Mouse (Mus musculus): ENCODE measurements around the gene Hs6st3.

Hs6st3 gene

DNA sequence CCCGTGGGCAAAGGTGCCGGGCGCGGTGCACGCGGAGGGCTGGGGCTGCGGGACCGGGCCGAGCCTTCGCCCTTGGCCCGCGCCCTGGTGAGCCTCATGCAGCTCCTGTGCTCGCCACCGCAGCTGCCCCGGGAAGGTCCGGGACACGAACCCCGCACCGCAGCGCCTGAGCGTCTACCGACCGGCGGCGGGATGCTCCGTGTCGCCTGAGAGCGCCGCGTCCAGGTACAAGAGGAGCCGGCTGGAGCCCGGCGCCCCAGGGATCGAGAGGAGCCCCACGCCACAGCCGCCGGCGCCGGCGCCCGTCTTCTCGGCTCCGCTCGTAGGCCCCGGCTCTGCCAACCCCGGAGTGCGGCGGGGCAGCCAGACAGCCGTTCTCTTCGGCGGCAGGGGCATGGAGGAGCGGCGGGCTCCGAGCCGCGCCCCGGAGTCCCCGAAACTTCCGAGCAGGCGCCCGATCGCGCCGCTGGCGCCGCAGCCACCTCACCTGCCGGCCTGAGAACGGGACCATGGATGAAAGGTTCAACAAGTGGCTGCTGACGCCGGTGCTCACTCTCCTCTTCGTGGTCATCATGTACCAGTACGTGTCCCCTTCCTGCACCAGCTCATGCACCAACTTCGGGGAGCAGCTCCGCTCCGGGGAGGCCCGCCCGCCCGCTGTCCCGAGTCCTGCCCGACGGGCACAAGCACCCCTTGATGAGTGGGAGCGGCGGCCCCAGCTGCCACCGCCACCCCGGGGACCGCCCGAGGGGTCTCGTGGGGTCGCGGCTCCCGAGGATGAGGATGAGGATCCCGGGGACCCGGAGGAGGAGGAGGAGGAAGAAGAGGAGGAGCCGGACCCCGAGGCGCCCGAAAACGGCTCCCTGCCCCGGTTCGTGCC lies at the start of gene Hs6st3:
Gene Hs6st3, plus strand, starts transcription at position 436 of the 880 bp plus-strand sequence.
- peak; percentile 8 for DNase-seq

DNA sequence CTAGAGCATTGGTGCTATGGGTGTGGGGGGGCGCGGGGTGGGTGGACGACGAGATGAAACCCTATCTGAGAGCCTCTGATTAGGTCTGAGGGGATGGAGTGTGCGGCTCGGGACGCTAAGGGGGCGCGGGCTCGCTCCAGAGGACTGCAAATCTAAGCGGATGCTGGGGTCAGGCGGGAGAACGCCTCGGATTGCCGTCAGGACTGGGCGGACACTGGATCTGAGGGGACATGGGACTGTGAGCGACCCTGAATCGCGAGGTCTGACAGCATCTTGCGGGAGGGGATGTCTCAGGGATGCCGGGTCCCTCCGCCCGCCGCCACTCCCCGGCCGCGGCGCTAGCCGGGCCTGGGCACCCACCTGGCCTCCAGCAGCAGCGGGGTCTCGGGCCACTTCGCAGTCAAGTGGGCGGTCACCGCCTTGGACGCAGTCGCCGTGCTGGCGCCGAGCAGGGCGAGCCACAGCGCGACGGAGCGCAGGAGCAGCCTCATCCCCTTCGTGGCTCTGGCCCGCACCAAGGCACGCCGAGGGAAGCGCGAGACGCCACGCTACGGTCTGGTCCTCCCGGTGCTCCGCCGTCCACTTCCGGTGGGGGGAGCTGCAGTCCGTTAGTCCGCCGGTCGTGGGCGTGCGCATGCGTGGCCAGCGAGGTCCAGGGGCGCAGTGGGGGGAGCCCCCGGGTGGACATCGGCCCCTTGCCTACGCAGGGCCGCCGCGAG lies 39.1 kb upstream of the Hs6st3 start, which contains the start of gene Uggt2:
Gene Uggt2, minus strand, starts transcription at position 580 of the 719 bp plus-strand sequence.
- DNase-seq, result peak; percentile 76

DNA sequence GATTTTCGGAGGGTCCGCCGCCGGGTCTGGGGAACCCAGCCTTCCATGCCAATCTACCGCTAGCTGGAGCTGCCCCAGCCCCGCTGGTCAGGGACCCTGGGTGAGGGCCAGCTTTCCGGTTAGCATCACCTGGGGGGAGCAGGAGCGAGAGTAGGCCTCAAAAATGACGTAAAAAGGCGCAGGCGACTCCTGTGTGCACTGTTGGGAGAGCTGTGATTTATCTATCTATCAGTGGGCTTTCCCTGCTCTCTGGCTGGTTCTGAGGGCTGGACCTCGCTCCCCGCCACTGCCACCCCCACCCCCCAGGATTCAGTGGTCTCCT lies 38.6 kb upstream of the Hs6st3 start:
- no peak for DNase-seq

DNA sequence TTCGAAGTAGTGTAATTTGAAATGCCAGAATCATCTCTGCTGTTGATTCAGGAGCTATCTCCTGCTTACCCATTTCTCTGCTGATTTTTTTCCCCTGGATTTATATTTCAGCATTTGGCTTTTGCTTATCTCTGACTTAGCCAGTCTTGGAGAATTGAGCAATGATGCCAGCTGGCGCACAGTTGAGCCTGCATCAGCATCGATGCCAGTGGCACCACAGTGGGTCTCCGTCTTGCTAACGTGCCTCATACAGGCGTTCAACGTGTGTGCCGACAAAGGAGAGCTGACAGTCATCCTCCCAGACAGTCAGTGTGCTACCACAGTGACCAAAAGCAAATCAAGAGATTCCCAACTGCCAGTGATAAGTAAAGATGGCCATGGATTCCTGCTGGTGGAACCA lies 30.6 kb upstream of the Hs6st3 start:
- DNase-seq, result no peak

DNA sequence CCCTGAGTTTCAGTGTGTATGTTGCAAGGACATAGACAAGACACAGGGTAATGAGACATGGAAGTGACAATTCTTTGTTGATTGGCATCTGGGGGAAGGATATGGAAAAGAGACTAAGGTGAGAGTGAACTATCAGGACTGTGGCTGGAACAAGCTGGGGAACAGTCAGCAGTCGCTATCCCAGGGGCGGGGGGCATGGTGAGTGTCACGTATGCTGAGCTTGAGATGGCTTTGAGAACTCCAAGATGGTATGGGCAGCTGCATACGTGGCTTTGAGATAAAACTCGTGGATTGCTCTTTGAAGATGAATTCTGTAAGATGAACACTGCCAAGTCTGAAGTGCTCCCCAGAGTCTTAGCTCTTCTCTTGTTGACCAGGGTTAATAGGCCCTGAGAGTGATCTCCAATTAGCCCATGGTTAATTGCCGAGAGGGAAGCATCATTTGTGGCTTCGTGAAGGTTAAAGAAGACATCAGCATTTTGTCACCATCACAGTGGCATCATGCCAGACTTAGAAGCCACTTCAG lies 29.3 kb upstream of the Hs6st3 start:
- no peak for DNase-seq

DNA sequence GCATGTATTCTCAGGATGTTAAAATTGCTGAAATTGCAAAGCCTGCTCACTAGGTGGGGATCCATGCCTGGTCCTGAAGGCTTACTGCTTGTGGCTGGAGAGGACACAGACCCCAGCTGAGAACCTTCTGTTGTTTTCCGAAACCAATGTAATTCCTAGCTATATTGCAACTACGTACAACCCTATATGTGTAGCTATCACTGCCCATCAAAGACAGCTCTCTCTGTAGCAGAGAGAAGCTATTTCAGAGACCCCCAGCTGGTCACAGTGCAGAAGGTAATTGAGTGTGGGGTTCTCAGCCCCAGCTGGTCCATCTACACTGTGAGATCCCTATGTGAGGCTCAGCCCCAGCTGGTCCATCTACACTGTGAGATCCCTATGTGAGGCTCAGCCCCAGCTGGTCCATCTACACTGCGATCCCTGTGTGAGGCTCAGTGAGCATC lies 28.3 kb upstream of the Hs6st3 start:
- no peak for DNase-seq

DNA sequence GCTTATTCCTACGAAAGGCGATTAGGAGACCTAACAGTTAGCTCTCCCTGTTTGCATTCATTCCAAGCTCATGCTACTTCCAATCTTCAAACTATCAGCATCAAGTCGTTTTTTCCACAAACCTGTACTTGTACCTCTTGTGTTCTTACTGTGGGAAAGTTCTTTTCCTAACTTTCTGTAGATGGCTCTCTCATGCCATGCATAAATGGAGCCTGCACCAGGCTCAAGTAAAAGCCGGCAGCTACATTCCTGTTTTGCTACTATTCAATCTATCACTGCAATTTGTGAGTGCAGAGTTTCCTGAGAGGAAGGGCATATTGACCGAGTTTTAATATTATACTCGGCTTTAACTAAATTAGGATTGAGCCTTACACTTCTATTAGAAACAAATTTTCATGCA lies 25.6 kb upstream of the Hs6st3 start:
- DNase-seq, result no peak

DNA sequence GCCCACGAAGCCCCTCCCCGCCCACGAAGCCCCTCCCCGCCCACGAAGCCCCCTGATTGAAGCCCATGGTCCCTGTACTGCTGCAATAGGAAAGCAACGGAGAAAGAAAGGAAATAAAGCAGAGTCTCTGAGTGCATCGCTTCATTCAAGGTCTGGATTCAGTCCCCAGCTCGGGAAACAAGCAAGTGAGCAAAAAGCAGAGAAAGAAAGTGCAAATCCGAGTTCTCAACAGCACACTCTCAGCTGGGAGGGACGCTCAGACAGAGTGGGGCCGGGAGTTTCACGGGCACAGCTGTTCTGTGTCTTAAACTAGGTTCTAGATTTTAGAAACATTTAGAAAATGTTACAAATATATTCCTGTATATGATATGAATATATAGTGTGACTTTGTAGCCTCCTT lies 14.6 kb upstream of the Hs6st3 start:
- DNase-seq, result no peak

DNA sequence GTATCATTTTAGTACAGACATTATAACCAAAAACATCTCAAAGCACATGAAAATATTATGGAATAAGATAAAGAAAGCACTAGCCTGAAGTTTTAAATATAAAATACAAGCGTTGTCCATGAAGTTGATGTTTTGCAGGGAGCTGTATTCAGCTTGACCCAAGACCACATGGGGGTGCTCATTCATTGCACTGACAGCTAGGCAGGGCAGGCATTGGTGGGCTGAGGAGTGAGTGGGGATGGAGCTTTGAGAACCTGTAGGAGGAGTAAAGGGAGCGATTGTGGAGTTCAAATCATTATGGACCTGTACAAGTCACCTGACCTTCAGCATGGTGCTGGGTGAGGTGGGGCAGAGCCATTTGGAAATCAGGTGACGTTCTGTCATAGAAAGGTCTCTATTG lies 14.1 kb upstream of the Hs6st3 start:
- DNase-seq, result peak; percentile 19

DNA sequence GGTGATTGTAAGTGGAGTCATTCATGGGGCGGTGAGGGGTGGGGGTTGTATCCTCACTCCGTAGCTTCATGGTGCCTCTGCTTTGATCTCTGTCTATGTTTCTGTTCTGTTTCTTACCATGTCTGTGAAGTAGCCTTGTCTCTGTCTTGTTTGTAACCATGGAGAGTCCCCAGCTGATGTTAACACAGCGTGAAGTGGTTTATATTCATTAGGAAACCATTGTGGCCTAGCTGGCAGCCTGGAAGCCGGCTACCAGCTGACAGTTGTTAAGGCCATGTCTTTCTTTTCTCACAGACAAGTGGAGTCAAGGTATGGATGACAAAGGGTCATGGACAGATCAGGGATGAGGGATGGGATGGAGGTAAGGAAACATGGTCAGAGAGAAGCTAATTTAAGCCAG lies 12.3 kb upstream of the Hs6st3 start:
- DNase-seq, result no peak

DNA sequence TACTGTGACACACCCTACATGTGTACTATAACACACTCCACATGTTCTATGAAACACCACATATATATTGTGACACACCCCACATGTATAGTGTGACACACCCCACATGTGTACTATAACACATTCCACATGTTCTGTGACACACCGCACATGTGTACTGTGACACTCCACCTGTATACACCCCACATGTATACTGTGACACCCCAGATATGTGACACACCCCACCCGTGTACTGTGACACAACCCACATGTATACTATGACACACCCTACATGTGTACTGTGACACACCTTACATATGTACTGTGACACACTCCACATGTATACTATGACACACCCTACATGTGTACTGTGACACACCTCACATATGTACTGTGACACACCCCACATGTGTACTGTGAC lies 10.8 kb upstream of the Hs6st3 start:
- no peak for DNase-seq

DNA sequence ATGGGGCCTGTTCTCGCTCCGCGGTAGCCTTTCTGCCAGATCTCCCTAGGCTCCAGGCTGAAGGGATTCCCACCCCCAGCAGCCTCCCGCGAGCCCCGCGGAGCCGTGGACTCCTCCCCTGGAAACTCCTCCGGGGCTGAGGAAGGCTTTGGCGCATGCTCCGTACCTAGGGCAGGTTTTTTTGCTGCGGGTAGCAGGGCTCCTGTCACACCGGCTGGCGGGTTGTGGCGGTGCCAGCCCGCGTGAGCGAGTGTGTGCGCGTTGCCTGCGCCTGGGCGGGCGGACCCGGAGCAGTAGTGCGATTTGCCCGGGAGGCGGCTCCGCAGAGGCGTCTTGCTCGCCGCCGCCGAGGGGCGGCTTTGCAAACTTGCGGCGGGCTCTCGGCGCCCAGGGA lies 632 bp upstream of the Hs6st3 start:
- peak; percentile 50 for DNase-seq

DNA sequence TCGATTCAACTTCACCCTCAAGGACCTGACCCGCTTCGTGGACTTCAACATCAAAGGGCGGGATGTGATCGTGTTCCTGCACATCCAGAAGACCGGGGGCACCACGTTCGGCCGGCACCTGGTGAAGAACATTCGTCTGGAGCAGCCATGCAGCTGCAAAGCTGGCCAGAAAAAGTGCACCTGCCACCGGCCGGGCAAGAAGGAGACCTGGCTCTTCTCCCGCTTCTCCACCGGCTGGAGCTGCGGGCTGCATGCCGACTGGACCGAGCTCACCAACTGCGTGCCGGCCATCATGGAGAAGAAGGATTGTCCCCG lies 602 bp downstream of the Hs6st3 start:
- peak; percentile 15 for DNase-seq

DNA sequence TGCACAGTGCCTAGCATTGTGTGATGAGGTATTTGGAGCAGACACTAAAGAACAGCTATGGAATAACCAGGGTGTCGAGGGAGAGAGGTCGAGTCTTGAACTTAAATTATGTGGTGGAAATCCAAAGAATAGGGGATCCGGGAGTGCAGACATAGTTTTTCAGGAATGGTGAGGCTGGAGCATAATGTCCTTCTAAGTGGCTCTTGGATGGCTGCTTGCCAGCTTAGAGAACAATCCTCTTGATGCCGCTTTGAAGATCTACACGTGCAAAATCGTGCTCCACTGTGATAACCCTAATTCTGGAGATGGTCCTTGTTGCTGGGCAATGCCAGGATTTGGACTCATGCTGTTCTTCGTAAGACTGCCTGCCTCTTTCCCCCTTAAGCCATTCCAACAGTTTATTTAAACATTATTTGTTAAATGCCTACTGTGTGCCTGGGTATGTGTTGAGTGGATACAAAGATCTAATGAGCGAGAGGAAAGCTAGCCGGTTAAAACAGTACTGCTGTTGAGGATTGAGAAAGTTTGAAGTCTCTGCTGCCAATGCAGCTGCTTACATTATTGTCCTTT lies 1.3 kb downstream of the Hs6st3 start:
- DNase-seq, result no peak

DNA sequence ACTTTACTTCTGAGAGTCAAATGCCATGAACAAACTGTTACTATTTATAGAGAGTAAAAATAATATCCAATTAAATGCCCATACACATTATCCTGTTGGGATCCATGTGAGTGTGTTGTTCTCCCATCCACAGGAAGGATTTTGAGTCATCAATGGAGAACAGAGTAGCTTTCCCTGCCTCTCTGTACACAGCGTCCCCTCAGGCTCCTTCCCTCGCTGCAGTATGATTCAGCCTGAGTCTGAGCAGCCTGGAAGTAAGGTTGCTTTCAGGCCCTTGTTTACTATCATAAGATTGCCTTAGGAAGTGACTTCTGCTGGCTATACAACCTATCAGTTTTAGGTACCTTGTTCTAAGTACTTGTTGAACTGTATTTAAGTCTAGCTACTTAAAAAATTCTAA lies 14.9 kb downstream of the Hs6st3 start:
- DNase-seq, result no peak

DNA sequence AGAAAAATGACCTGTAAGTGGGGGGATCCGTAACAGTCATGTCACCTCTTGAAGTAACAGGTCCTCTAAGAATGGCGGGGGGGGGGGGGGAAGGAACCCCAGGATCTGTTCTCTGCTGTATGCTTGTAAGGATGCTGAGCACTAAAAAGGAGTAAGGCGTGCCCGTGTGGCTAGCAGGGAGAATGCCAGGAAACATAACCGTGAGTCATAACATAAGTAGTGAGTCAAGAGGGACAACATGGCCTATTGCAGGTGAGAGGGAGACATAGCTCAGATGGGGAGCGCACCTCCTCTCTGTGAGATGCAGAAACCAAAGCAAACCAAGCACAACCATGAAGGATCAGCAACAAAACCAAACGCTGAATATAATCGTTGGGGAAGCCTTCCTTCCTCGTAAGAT lies 55.8 kb downstream of the Hs6st3 start:
- no peak for DNase-seq

DNA sequence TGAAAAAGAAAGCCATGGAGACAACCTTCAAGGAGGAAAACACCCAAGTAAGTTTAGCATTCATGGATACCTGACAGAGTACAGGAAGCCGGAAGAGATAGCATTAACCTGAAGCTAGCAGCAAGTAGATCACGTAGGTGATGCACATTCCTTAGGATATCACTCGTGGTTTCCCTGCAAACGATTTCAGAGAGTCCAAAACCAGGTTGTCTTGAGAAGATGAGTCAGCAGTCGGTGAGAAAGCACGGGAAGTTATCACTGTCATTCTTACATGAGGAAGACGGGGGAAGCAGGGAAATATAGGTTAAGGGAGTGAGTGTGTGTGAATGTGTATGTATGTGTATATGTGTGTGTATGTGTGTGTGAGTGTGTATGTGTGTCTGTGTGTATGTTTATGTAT lies 65.4 kb downstream of the Hs6st3 start:
- no peak for DNase-seq

DNA sequence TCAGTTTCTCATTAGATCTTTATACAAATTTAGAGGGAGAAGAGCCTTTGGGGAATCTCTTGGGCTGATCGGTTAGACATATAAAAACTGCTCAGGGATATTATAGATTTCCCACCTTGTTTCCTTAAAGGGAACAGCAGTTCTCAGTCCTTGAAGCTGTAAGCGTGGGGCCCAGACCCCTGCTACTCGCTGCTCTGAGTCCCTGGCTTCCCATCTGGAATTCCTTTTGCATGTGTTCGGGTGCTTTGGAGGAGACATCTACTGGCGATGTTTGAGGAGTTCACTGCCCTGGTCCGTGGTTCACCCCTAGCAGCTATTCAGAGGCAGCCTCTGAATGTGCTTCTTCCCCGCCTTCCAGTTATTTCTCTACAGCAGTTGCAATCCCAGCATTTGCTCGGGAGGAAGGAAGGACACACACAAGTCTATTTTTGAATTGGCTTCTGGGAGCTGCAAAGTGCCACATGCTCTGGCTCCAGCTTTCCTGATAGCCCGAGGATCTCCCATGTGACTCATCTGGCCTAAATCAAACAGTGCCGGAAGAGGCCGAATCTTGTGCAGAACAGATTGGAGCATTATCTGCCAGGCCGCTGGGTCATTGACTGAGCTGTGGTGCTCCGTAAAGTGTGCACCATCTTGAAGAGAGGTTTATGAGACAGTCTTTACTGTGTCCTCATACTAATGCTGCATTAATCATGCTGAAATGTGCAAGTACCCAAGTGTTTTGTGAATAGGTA lies 77.6 kb downstream of the Hs6st3 start:
- no peak for DNase-seq

DNA sequence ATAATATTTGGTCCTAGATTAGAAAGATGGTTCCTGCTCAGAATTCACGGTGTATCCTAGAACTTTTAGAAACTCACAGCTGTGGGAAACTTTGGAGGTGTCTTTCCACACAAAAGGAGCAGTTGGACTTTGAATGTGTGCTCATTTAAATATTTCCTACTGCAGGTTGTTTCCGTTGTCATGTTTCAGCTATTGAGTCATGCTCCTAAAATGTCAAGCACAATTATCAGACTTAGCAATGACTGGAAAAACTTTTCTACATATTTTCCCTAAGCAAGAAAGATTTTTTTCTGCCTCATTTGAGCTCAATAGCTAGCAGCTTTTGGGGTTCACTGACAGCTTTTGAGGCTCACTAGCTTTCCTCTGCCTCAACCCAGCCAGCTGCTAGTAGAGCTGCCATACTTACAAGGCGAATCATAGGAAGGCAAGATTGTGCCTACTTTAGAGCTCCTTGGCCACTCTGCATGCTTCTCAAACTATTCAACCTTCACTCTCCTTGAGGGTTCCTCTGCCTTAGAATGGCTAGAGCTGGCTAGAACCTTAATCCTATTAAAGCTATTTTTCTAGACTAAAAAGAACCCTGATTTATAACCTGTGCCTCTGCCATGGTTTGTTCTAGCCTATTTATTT lies 89.7 kb downstream of the Hs6st3 start:
- DNase-seq, result no peak

DNA sequence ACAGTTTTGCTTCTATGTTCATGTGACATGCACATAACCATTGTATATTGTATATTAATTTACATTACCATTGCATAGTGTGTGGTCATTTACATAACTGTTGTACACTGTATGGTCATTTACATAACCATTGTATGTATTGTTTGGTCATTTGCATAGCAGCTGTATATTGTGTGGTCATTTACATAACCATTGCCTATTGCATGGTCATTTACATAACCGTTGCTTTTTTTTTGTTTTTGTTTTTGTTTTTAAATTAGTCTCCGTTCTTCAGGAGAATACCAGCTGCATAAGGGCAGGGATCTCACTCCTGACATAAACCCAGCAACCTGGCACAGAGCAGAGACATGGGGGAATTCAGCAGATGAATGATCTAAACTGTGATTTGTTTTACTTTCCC lies 95.5 kb downstream of the Hs6st3 start:
- DNase-seq, result no peak

DNA sequence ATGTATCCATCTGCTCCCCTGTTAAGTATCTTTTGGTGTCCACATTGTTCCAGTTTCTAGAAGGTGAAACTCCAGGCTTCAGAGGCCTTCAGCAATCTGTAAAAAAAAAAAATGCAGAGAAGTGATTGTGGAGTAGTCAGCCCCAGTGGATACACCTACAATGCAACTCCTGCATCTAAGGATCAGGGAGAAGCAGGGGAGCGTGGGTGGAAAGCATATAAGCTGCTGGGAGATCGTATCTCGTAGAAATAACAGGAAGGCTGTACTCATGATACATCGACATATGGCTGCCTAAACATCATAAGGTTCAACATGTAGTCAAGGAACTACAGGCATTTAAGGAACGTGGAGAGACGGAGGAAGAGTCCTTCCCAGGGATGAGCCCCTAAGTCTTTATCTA lies 109.0 kb downstream of the Hs6st3 start:
- DNase-seq, result no peak

DNA sequence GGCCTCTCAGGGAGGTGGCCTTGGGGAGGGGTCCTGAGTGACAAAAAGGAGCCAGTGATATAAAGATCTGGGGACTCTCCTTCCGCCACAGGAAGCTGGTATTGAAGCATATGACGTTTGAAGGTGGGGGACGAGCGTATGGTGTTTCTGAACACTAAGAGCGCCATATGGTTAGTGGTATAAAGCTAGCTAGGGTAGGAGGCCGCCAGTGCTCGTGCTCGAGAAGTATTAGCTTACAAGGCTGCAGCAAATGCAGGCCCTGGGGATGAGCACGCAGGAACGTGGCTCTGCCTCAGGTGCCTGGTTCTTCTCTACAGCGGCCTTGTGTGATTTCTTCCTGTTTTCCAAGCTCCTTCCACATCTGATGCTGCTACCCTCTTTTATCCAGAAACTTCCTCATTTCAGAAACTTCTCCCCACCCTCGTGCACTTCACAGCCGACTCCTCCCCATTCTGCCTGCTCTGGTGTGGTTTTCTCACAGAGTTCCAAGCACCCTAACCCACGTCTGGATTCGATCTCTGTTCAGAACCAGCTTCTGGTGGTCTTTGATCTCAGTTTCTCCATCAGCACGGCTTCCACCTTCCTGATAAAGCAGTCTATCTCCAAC lies 110.0 kb downstream of the Hs6st3 start:
- DNase-seq, result no peak
